Mouse (Mus musculus) midbrain, embryonic 10.5 days (tissue): ENCODE measurements around the gene Pex11b. TPM values are rescaled to one million over a fixed set of nuclear protein-coding genes. Genes with fewer than 3 reads are reported as not detected.

Source experiments
- DNase-seq: peaks from one replicate; pipeline ENCODE4 v3.0.0-alpha.2; 2017; ENCODE audit warnings: low spot score
- H3K27ac ChIP-seq: fragments of 300-500 bp; sonication (generic); replicated peaks from 2 replicates; pipeline ENCODE4 v1.5.1; 2016; ENCODE audit warnings: mild to moderate bottlenecking
- H3K27me3 ChIP-seq: fragments of 300-500 bp; sonication (generic); 2 replicates; pipeline ENCODE4 v1.6.1; 2016; ENCODE audit warnings: low read depth, mild to moderate bottlenecking; ENCODE audit not compliant: poor library complexity, severe bottlenecking
- H3K36me3 ChIP-seq: fragments of 300-500 bp; sonication (generic); 2 replicates; pipeline ENCODE4 v1.6.1; 2016; ENCODE audit warnings: mild to moderate bottlenecking, moderate library complexity
- H3K4me1 ChIP-seq: fragments of 300-500 bp; sonication (generic); 2 replicates; pipeline ENCODE4 v1.6.1; 2016
- H3K4me3 ChIP-seq: fragments of 300-500 bp; sonication (generic); 2 replicates; pipeline ENCODE4 v1.5.1; 2016; ENCODE audit warnings: mild to moderate bottlenecking, moderate library complexity
- H3K9me3 ChIP-seq: fragments of 300-500 bp; sonication (generic); replicated peaks from 2 replicates; pipeline ENCODE4 v1.6.1; 2016; ENCODE audit warnings: mild to moderate bottlenecking
- WGBS: fragments of 180-500 bp; shearing (Covaris S2); methylation state at CpG from one replicate; pipeline ENCODE4 v1.1.7; 2016; 5-methylcytosine and 5-hydroxymethylcytosine counted together
- polyA plus RNA-seq: library from polyadenylated mRNA; unstranded; fragments of >200 nt; fragmentation: Nextera tagmentation; extraction: Ambion mirVana; gene quantifications from 2 replicates; pipeline ENCODE4 v1.2.1, GENCODE M21; 2016

Pex11b gene
- polyA plus RNA-seq: 38.5 and 40.8 TPM in 2 replicates

- peak within 1 kb of the TSS; percentile 93 for H3K27ac ChIP-seq
- H3K4me1 ChIP-seq: peaks cover 44% of the 10 kb centered on the region
- H3K36me3 ChIP-seq: peaks cover 63% of the 10 kb centered on the region
- 1% methylated on average over 60 of the region's 60 CpGs for WGBS
- no peaks in the 10 kb centered on the region for H3K27me3 ChIP-seq
- H3K9me3 ChIP-seq: no peaks in the 10 kb centered on the region
- peak; percentile 82 for DNase-seq
- peak within 1 kb of the TSS; percentile 95 for H3K4me3 ChIP-seq
Observed at GRCm38 (mm10) chr3:96634928-96635879, at the start of gene Pex11b, which contains the start of gene Gm42957. Pex11b (plus strand) TSS chr3:96635376. Gm42957 (plus strand) TSS chr3:96635474.

DNA sequence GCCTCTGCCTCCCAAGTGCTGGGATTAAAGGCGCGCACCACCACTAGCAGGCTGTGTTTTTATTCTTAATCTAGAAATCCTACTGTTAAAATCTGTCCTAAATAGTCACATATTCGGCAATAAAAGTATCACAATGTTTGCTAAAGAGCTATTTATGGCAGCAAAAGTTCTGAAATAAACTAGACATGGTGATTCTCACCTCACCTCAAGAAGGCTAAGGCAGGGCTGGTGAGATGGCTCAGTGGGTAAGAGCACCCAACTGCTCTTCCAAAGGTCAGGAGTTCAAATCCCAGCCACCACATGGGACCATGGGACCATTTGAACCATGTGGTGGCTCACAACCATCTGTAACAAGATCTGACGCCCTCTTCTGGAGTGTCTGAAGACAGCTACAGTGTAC is 44.5 kb upstream of the Pex11b start:
- no peak for DNase-seq
- Histone ChIP-seq H3K4me3 (no peak overlapping the region), H3K27ac (no peak overlapping the region), H3K4me1 (peaks cover 20% of the 10 kb centered on the region), H3K27me3 (peaks cover 11% of the 10 kb centered on the region), H3K9me3 (0 out of 2 replicates have a peak, but pooled peaks cover 2% of the 10 kb centered on the region), H3K36me3 (no peaks in the 10 kb centered on the region)
- 81% methylated on average over 4 of the region's 4 CpGs for WGBS

GRCm38 (mm10) chr3:96593374-96593773 is 41.8 kb upstream of the Pex11b start:
- Histone ChIP-seq H3K36me3 (no peaks in the 10 kb centered on the region), H3K27ac (peak overlapping the region; percentile 86), H3K27me3 (peaks cover 32% of the 10 kb centered on the region), H3K9me3 (no peaks in the 10 kb centered on the region), H3K4me3 (peak overlapping the region; percentile 70), H3K4me1 (peaks cover 47% of the 10 kb centered on the region)
- 2% methylated on average over 10 of the region's 10 CpGs for WGBS
- DNase-seq: no peak

GRCm38 (mm10) chr3:96593790-96594560 is 41.2 kb upstream of the Pex11b start, which contains the start of gene Polr3gl:
Polr3gl (minus strand) TSS chr3:96594181.
- Histone ChIP-seq H3K27ac (peak within 1 kb of the TSS; percentile 86), H3K9me3 (no peaks in the 10 kb centered on the region), H3K36me3 (no peaks in the 10 kb centered on the region), H3K4me3 (peak within 1 kb of the TSS; percentile 70), H3K4me1 (peaks cover 53% of the 10 kb centered on the region), H3K27me3 (peaks cover 38% of the 10 kb centered on the region)
- peak; percentile 95 for DNase-seq
- under 1% methylated on average over 38 of the region's 38 CpGs for WGBS

DNA sequence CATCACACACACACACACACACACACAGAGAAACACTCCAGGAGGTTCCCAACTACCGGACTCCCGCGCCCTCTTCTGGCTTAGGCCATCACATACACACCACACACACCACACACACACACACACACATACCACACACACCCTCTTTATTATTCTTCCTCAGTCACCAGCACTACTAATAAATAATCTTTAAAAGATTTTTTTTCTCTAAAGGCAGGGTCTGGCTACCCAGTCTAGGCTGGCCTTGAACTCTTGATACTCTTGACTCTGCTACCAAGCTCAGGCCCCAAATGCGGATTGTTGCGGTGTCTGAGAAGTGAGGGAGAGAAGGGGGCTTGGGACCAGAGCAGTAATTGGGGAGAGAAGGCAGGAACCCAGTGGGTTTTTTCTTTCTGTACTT is 40.3 kb upstream of the Pex11b start:
- peaks cover 59% of the 10 kb centered on the region for H3K4me1 ChIP-seq
- H3K9me3 ChIP-seq: no peaks in the 10 kb centered on the region
- H3K4me3 ChIP-seq: no peak overlapping the region
- 77% methylated on average over 5 of the region's 5 CpGs for WGBS
- no peak overlapping the region for H3K27ac ChIP-seq
- DNase-seq: no peak
- no peaks in the 10 kb centered on the region for H3K36me3 ChIP-seq
- peaks cover 46% of the 10 kb centered on the region for H3K27me3 ChIP-seq

GRCm38 (mm10) chr3:96595661-96596060 is 39.5 kb upstream of the Pex11b start:
- Histone ChIP-seq H3K36me3 (no peaks in the 10 kb centered on the region), H3K27me3 (peaks cover 51% of the 10 kb centered on the region), H3K27ac (no peak overlapping the region), H3K9me3 (no peaks in the 10 kb centered on the region), H3K4me3 (peak overlapping the region; percentile 66), H3K4me1 (peaks cover 67% of the 10 kb centered on the region)
- no peak for DNase-seq
- 32% methylated on average over 6 of the region's 6 CpGs for WGBS

- peak within 1 kb of the TSS; percentile 66 for H3K4me3 ChIP-seq
- WGBS: under 1% methylated on average over 23 of the region's 23 CpGs
- peaks cover 72% of the 10 kb centered on the region for H3K4me1 ChIP-seq
- peak within 1 kb of the TSS; percentile 89 for H3K27ac ChIP-seq
- no peaks in the 10 kb centered on the region for H3K36me3 ChIP-seq
- H3K27me3 ChIP-seq: peaks cover 51% of the 10 kb centered on the region
- no peaks in the 10 kb centered on the region for H3K9me3 ChIP-seq
- DNase-seq: peak; percentile 30
Observed at GRCm38 (mm10) chr3:96596228-96596707, 38.9 kb upstream of the Pex11b start, which contains the start of gene Ankrd34a. Ankrd34a (plus strand) TSS chr3:96596636.

DNA sequence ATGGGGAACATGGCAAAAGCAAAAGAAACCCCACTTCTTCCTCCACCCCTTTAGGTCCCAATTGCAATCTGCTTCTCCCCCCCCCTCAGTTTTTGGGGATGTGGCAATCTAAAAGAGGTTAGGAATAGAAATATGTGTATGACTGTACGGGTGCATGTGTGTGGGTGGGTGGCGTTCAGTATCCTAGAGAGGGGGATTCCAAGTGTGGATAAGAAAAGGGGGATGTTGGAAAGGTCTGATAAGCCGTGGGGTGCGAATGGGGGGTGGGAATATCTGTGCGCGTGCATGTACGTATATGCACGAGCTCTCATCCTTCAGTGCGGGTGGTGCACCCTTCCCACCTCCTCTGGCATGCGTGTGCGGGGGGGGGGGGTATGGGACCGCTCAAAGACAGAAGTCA is 38.3 kb upstream of the Pex11b start:
- Histone ChIP-seq H3K27me3 (peaks cover 51% of the 10 kb centered on the region), H3K4me1 (peaks cover 78% of the 10 kb centered on the region), H3K27ac (peak overlapping the region; percentile 89), H3K9me3 (no peaks in the 10 kb centered on the region), H3K36me3 (no peaks in the 10 kb centered on the region), H3K4me3 (peak overlapping the region; percentile 66)
- WGBS: 2% methylated on average over 11 of the region's 12 CpGs
- DNase-seq: no peak

DNA sequence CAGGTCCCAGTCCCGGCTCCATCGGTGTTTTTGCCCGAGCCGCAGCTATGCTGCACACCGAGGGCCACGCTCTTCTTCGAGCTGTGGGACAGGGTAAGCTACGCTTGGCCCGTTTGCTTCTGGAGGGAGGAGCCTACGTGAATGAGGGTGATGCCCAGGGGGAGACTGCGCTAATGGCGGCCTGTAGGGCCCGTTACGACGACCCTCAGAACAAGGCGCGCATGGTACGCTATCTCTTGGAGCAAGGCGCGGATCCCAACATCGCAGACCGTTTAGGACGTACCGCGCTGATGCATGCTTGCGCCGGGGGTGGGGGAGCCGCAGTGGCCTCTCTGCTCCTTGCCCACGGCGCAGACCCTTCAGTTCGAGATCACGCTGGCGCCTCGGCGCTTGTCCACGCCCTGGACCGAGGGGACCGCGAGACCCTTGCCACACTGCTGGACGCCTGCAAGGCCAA is 37.7 kb upstream of the Pex11b start:
- H3K4me1 ChIP-seq: peaks cover 84% of the 10 kb centered on the region
- H3K4me3 ChIP-seq: peak overlapping the region; percentile 66
- H3K27me3 ChIP-seq: peaks cover 51% of the 10 kb centered on the region
- no peaks in the 10 kb centered on the region for H3K9me3 ChIP-seq
- H3K36me3 ChIP-seq: no peaks in the 10 kb centered on the region
- peak; percentile 69 for DNase-seq
- under 1% methylated on average over 40 of the region's 40 CpGs for WGBS
- peak overlapping the region; percentile 89 for H3K27ac ChIP-seq

DNA sequence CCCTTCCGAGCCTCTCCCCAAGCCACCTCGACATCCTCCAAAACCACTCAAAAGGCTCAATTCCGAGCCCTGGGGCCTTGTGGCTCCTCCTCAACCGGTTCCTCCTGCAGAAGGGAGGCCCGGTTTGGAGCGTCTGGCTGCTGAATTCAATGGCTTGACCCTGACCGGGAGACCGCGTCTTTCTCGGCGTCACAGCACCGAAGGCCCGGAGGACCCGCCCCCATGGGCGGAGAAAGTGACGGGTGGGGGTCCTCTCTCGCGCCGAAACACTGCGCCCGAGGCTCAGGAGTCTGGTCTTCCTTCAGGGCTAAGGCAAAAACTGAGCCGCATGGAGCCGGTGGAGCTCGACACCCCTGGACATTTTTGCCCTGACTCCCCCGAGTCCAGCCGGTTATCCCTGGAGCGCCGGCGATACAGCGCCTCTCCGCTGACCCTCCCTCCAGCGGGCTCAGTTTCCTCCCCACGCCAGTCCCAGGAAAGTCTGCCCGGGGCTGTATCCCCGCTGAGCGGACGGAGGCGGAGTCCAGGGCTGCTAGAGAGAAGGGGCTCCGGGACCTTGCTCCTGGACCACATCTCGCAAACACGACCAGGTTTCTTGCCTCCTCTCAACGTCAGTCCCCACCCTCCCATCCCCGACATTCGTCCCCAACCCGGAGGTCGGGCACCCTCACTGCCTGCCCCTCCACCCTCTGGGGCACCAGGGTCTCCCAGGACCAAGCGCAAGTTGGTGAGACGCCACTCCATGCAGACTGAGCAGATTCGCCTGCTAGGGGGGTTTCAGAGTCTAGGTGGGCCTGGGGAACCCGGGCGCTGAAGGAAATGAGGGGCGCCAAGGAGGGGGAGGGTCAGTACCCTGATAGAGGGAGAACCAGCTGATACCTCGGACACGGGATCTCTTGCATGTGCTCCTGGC is 36.8 kb upstream of the Pex11b start:
- DNase-seq: peak; percentile 85
- H3K27me3 ChIP-seq: peaks cover 51% of the 10 kb centered on the region
- no peaks in the 10 kb centered on the region for H3K9me3 ChIP-seq
- peaks cover 84% of the 10 kb centered on the region for H3K4me1 ChIP-seq
- WGBS: under 1% methylated on average over 54 of the region's 54 CpGs
- peak overlapping the region; percentile 89 for H3K27ac ChIP-seq
- H3K4me3 ChIP-seq: peak overlapping the region; percentile 66
- H3K36me3 ChIP-seq: 0 out of 2 replicates have a peak, but pooled peaks cover 2% of the 10 kb centered on the region

GRCm38 (mm10) chr3:96599069-96599393 is 36.1 kb upstream of the Pex11b start:
- no peaks in the 10 kb centered on the region for H3K9me3 ChIP-seq
- WGBS: 46% methylated on average over 8 of the region's 8 CpGs
- peak overlapping the region; percentile 89 for H3K27ac ChIP-seq
- peaks cover 85% of the 10 kb centered on the region for H3K4me1 ChIP-seq
- H3K4me3 ChIP-seq: peak overlapping the region; percentile 66
- peaks cover 51% of the 10 kb centered on the region for H3K27me3 ChIP-seq
- H3K36me3 ChIP-seq: peaks cover 8% of the 10 kb centered on the region
- DNase-seq: no peak
